Comparison of ENCODE assay signal across 16 mouse cellular contexts in genomic region chr4:49284692-49285291, GRCm38 (mm10).
A peak's percentile ranks its signal among the peaks of the same experiment; 100 is the strongest.
DNase-seq lines count a peak whose midpoint lies in the region; ATAC-seq lines count a peak whose summit lies in the region.
"Had no signal": no experiment of that assay in that cellular context is flagged by ENCODE, and none has a peak within 500 bp of the region (broad histone marks: within the 10 kb centered on the region; RNA-seq: fewer than 3 reads in every experiment).

No protein-coding gene starts in this region.

- H3K4me2 ChIP-seq in hindbrain, embryonic 12.5 days (replicated peaks): no peak overlapping the region
- H3K4me2 ChIP-seq in hindbrain, embryonic 16.5 days (ENCODE audit: low read length): no peak overlapping the region
- H3K4me2 ChIP-seq in midbrain, embryonic 13.5 days (replicated peaks): no peak overlapping the region
- no peak overlapping the region for H3K4me2 ChIP-seq in neural tube, embryonic 13.5 days
- H3K4me2 ChIP-seq: embryonic facial prominence, embryonic 12.5 days had no signal

- DNase-seq in midbrain, embryonic 10.5 days (ENCODE audit: low spot score): no peak
- DNase-seq in adrenal gland, postnatal 36 days: no peak
- DNase-seq in urinary bladder, adult 2 months (ENCODE audit: low spot score): no peak
- DNase-seq in forebrain, embryonic 10.5 days (ENCODE audit: extremely low spot score, low spot score): no peak
- DNase-seq: adrenal gland, adult 2 months; heart, adult 11 months; liver; right cerebral cortex, adult 18-20 months; thymus, postnatal 36 days had no signal

- H3K36me3 ChIP-seq in hindbrain, embryonic 12.5 days: no peaks in the 10 kb centered on the region
- H3K36me3 ChIP-seq in hindbrain, embryonic 16.5 days (ENCODE audit: control insufficient read depth, insufficient read depth, low read length): no peaks in the 10 kb centered on the region
- no peaks in the 10 kb centered on the region for H3K36me3 ChIP-seq in midbrain, embryonic 13.5 days
- H3K36me3 ChIP-seq in midbrain, embryonic 10.5 days: no peaks in the 10 kb centered on the region
- no peaks in the 10 kb centered on the region for H3K36me3 ChIP-seq in neural tube, embryonic 13.5 days
- no peaks in the 10 kb centered on the region for H3K36me3 ChIP-seq in forebrain, embryonic 10.5 days (replicated peaks)
- H3K36me3 ChIP-seq: embryonic facial prominence, embryonic 12.5 days had no signal

- H3K4me1 ChIP-seq in hindbrain, embryonic 12.5 days: peaks cover 15% of the 10 kb centered on the region
- H3K4me1 ChIP-seq in hindbrain, embryonic 16.5 days (ENCODE audit: control insufficient read depth, insufficient read depth, low read depth, low read length): peaks cover 7% of the 10 kb centered on the region
- peaks cover 15% of the 10 kb centered on the region for H3K4me1 ChIP-seq in midbrain, embryonic 13.5 days (replicated peaks)
- peaks cover 12% of the 10 kb centered on the region; the same call in 1 of the 2 replicates for H3K4me1 ChIP-seq in midbrain, embryonic 10.5 days
- peaks cover 21% of the 10 kb centered on the region for H3K4me1 ChIP-seq in neural tube, embryonic 13.5 days (replicated peaks)
- H3K4me1 ChIP-seq in forebrain, embryonic 10.5 days: peaks cover 5% of the 10 kb centered on the region; the same call in 1 of the 2 replicates
- H3K4me1 ChIP-seq: embryonic facial prominence, embryonic 12.5 days; megakaryocyte, embryonic 14.5 days had no signal

- WGBS in hindbrain, embryonic 12.5 days: 74% methylated on average over 14 of the region's 15 CpGs
- 73% methylated on average over 14 of the region's 15 CpGs for WGBS in hindbrain, embryonic 16.5 days
- 76% methylated on average over 15 of the region's 15 CpGs for WGBS in midbrain, embryonic 13.5 days
- 81% methylated on average over 14 of the region's 15 CpGs for WGBS in midbrain, embryonic 10.5 days
- WGBS in neural tube, embryonic 13.5 days: 81% methylated on average over 13 of the region's 15 CpGs
- 89% methylated on average over 14 of the region's 15 CpGs for WGBS in forebrain, embryonic 10.5 days

- peak overlapping the region; percentile 62 for H3K27ac ChIP-seq in hindbrain, embryonic 12.5 days
- no peak overlapping the region for H3K27ac ChIP-seq in hindbrain, embryonic 16.5 days (ENCODE audit: low read depth, low read length)
- peak overlapping the region; percentile 71; the same call in 1 of the 2 replicates for H3K27ac ChIP-seq in midbrain, embryonic 13.5 days
- no peak overlapping the region for H3K27ac ChIP-seq in midbrain, embryonic 10.5 days (replicated peaks)
- H3K27ac ChIP-seq in neural tube, embryonic 13.5 days (replicated peaks): peak overlapping the region; percentile 81
- H3K27ac ChIP-seq in forebrain, embryonic 10.5 days: no peak overlapping the region

- peak; percentile 43 for ATAC-seq in hindbrain, embryonic 12.5 days (ENCODE audit: low FRiP score)
- ATAC-seq in hindbrain, embryonic 16.5 days: no peak
- 0 out of 2 replicates have a peak, but pooled peaks have one; percentile 24 for ATAC-seq in midbrain, embryonic 13.5 days
- ATAC-seq in neural tube, embryonic 13.5 days (ENCODE audit: low read depth): no peak
- ATAC-seq: inflammation-experienced regulatory T-cells, adult 6 months had no signal

- H3K4me3 ChIP-seq in hindbrain, embryonic 12.5 days: no peak overlapping the region
- H3K4me3 ChIP-seq in hindbrain, embryonic 16.5 days (ENCODE audit: low read length): no peak overlapping the region
- no peak overlapping the region for H3K4me3 ChIP-seq in midbrain, embryonic 13.5 days (replicated peaks)
- no peak overlapping the region for H3K4me3 ChIP-seq in midbrain, embryonic 10.5 days
- H3K4me3 ChIP-seq in neural tube, embryonic 13.5 days: no peak overlapping the region
- H3K4me3 ChIP-seq in forebrain, embryonic 10.5 days: no peak overlapping the region
- H3K4me3 ChIP-seq: embryonic facial prominence, embryonic 12.5 days; megakaryocyte, embryonic 14.5 days had no signal

- H3K9me3 ChIP-seq in hindbrain, embryonic 12.5 days (replicated peaks): no peaks in the 10 kb centered on the region
- H3K9me3 ChIP-seq in hindbrain, embryonic 16.5 days (ENCODE audit: control insufficient read depth, low read length): no peaks in the 10 kb centered on the region
- no peaks in the 10 kb centered on the region for H3K9me3 ChIP-seq in midbrain, embryonic 13.5 days
- no peaks in the 10 kb centered on the region; the same call in 1 of the 2 replicates for H3K9me3 ChIP-seq in midbrain, embryonic 10.5 days (replicated peaks)
- no peaks in the 10 kb centered on the region for H3K9me3 ChIP-seq in neural tube, embryonic 13.5 days
- H3K9me3 ChIP-seq in forebrain, embryonic 10.5 days: no peaks in the 10 kb centered on the region
- H3K9me3 ChIP-seq: embryonic facial prominence, embryonic 12.5 days had no signal

- no peaks in the 10 kb centered on the region for H3K27me3 ChIP-seq in hindbrain, embryonic 12.5 days
- no peaks in the 10 kb centered on the region for H3K27me3 ChIP-seq in hindbrain, embryonic 16.5 days (replicated peaks; ENCODE audit: control insufficient read depth, insufficient read depth, low read length)
- H3K27me3 ChIP-seq in midbrain, embryonic 13.5 days: no peaks in the 10 kb centered on the region
- no peaks in the 10 kb centered on the region for H3K27me3 ChIP-seq in midbrain, embryonic 10.5 days (ENCODE audit: low read depth, poor library complexity, severe bottlenecking)
- no peaks in the 10 kb centered on the region for H3K27me3 ChIP-seq in neural tube, embryonic 13.5 days
- H3K27me3 ChIP-seq in forebrain, embryonic 10.5 days (ENCODE audit: poor library complexity, severe bottlenecking): no peaks in the 10 kb centered on the region
- H3K27me3 ChIP-seq: embryonic facial prominence, embryonic 12.5 days; megakaryocyte, embryonic 14.5 days had no signal

- no peak overlapping the region for H3K9ac ChIP-seq in hindbrain, embryonic 12.5 days
- H3K9ac ChIP-seq in hindbrain, embryonic 16.5 days (ENCODE audit: low read depth, low read length): no peak overlapping the region
- no peak overlapping the region for H3K9ac ChIP-seq in midbrain, embryonic 13.5 days (replicated peaks)
- no peak overlapping the region for H3K9ac ChIP-seq in neural tube, embryonic 13.5 days
- H3K9ac ChIP-seq: embryonic facial prominence, embryonic 12.5 days had no signal

Comparison
In these comparisons a context has a peak if more than half of its experiments do, and no peak if none do; other contexts are left out.
1. ATAC-seq: peak in hindbrain, embryonic 12.5 days (single experiment) and midbrain, embryonic 13.5 days (single experiment); none in hindbrain, embryonic 16.5 days (single experiment) and neural tube, embryonic 13.5 days (single experiment).
2. H3K27ac ChIP-seq: peak in hindbrain, embryonic 12.5 days (single experiment), midbrain, embryonic 13.5 days (single experiment) and neural tube, embryonic 13.5 days (single experiment); none in hindbrain, embryonic 16.5 days (single experiment), midbrain, embryonic 10.5 days (single experiment) and forebrain, embryonic 10.5 days (single experiment).